Mouse (Mus musculus) small intestine, adult 2 months (tissue): ENCODE data around the gene Eps15l1. TPM values are rescaled to one million over a fixed set of nuclear protein-coding genes. Genes with fewer than 3 reads are reported as not detected.

Source experiments
- H3K27ac ChIP-seq: fragments of 200-500 bp; 2 replicates; pipeline ENCODE4 v1.5.1; 2012; ENCODE audit warnings: low read depth, low read length, control low read depth, inconsistent platforms; ENCODE audit not compliant: insufficient read depth
- H3K27me3 ChIP-seq: fragments of 200-500 bp; 2 replicates; pipeline ENCODE4 v1.6.1; 2012; ENCODE audit warnings: mild to moderate bottlenecking, moderate library complexity, low read length, inconsistent platforms; ENCODE audit not compliant: control insufficient read depth, insufficient read depth
- H3K36me3 ChIP-seq: fragments of 200-500 bp; 2 replicates; pipeline ENCODE4 v1.6.1; 2012; ENCODE audit warnings: mild to moderate bottlenecking, low read length, control low read depth, inconsistent platforms; ENCODE audit not compliant: control insufficient read depth, insufficient read depth
- H3K4me1 ChIP-seq: fragments of 200-500 bp; 2 replicates; pipeline ENCODE4 v1.6.1; 2012; ENCODE audit warnings: low read length, inconsistent platforms, mixed read lengths; ENCODE audit not compliant: control insufficient read depth, insufficient read depth, insufficient read length
- H3K4me3 ChIP-seq: fragments of 200-500 bp; 2 replicates; pipeline ENCODE4 v1.5.1; 2012; ENCODE audit warnings: low read depth, mild to moderate bottlenecking, control low read depth, inconsistent platforms, low read length, moderate library complexity
- CTCF ChIP-seq: fragments of 200-500 bp; IDR thresholded peaks from 2 replicates; pipeline ENCODE4 v1.5.1; 2012; ENCODE audit warnings: low read depth, mild to moderate bottlenecking, control low read depth, inconsistent platforms, low read length, moderate library complexity, mixed read lengths; ENCODE audit not compliant: insufficient replicate concordance, insufficient read length; ENCODE audit errors: extremely low read depth
- POLR2A ChIP-seq: fragments of 200-500 bp; IDR thresholded peaks from 2 replicates; pipeline ENCODE4 v1.6.1; 2012; ENCODE audit warnings: low read depth, mild to moderate bottlenecking, control low read depth, inconsistent platforms, low read length, moderate library complexity
- WGBS: fragments of 180-500 bp; shearing (Covaris S2); methylation state at CpG from one replicate; pipeline ENCODE4 v1.1.7; 2018; 5-methylcytosine and 5-hydroxymethylcytosine counted together
- polyA plus RNA-seq: library from polyadenylated mRNA; depleted of rRNA; stranded (reverse); fragments of >200 nt; gene quantifications from 2 replicates; pipeline ENCODE4 v1.2.3, GENCODE M21; 2012; rRNA removed

Eps15l1 gene
- polyA plus RNA-seq, 1 experiment, result 27.0 TPM

DNA sequence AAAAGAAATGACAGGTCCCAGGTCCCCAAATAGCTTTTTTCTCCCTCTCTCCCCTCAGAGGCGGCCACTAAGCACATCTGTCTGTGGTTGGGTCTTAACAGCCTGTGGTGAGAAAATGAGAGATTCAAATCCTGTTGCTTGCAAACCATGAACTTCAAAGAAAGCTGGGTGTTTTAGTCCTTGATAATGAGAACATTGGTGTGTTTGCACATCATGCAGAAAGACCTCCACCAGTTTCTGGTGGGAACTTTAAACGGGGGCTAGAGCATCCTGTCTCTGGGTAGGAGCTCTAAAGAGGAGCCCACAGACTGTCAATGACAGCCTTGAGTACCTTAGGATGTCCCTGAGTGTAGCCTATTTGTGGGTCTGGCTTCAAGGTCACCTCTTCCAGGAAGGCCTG lies 130.2 kb downstream of the Eps15l1 start:
- 77% methylated on average over 2 of the region's 2 CpGs for WGBS
- TF ChIP-seq CTCF, result no peak
- TF ChIP-seq POLR2A, result no peak
- no peaks in the 10 kb centered on the region for H3K27me3 ChIP-seq
- H3K36me3 ChIP-seq, result no peaks in the 10 kb centered on the region
- H3K27ac ChIP-seq, result no peak overlapping the region
- no peaks in the 10 kb centered on the region for H3K4me1 ChIP-seq
- H3K4me3 ChIP-seq, result no peak overlapping the region

Other genes starting within 250 kb of the Eps15l1 start
- 1.4 and 3.3 TPM in 2 replicates for gene Hsh2d, start 231.8 kb downstream of the Eps15l1 start, polyA plus RNA-seq
- not detected in 2 replicates for gene Cib3, start 208.6 kb downstream of the Eps15l1 start, polyA plus RNA-seq
- gene Gm11034, start 207.8 kb downstream of the Eps15l1 start, polyA plus RNA-seq, result not detected in 2 replicates
- gene Fam32a, start 201.7 kb downstream of the Eps15l1 start, polyA plus RNA-seq, result 19.7 and 35.5 TPM in 2 replicates
- gene Ap1m1, start 181.4 kb downstream of the Eps15l1 start, polyA plus RNA-seq, result 33.6 and 47.4 TPM in 2 replicates
- 0.41 TPM in 1 of 2 replicates, not detected in the other for gene Gm10282, start 116.2 kb downstream of the Eps15l1 start, polyA plus RNA-seq
- gene Klf2, start 102.4 kb downstream of the Eps15l1 start, polyA plus RNA-seq, result 21.4 and 24.7 TPM in 2 replicates
- gene Calr3, start 22.4 kb upstream of the Eps15l1 start, polyA plus RNA-seq, result not detected in 2 replicates
- 1.8 and 3.2 TPM in 2 replicates for gene 1700030K09Rik, start 22.4 kb upstream of the Eps15l1 start, polyA plus RNA-seq
- 32.8 and 43.8 TPM in 2 replicates for gene Cherp, start 53.8 kb upstream of the Eps15l1 start, polyA plus RNA-seq
- 87.7 and 167 TPM in 2 replicates for gene Slc35e1, start 71.2 kb upstream of the Eps15l1 start, polyA plus RNA-seq
- 7.8 and 15.1 TPM in 2 replicates for gene Med26, start 126.8 kb upstream of the Eps15l1 start, polyA plus RNA-seq
- gene Smim7, start 149.6 kb upstream of the Eps15l1 start, polyA plus RNA-seq, result 17.7 and 29.3 TPM in 2 replicates
- gene Tmem38a, start 150.6 kb upstream of the Eps15l1 start, polyA plus RNA-seq, result 11.5 and 13.7 TPM in 2 replicates
- 0.03 and 0.05 TPM in 2 replicates for gene Nwd1, start 225.3 kb upstream of the Eps15l1 start, polyA plus RNA-seq